Mouse (Mus musculus): Measurements from ENCODE around the gene Vax2.

DNA sequence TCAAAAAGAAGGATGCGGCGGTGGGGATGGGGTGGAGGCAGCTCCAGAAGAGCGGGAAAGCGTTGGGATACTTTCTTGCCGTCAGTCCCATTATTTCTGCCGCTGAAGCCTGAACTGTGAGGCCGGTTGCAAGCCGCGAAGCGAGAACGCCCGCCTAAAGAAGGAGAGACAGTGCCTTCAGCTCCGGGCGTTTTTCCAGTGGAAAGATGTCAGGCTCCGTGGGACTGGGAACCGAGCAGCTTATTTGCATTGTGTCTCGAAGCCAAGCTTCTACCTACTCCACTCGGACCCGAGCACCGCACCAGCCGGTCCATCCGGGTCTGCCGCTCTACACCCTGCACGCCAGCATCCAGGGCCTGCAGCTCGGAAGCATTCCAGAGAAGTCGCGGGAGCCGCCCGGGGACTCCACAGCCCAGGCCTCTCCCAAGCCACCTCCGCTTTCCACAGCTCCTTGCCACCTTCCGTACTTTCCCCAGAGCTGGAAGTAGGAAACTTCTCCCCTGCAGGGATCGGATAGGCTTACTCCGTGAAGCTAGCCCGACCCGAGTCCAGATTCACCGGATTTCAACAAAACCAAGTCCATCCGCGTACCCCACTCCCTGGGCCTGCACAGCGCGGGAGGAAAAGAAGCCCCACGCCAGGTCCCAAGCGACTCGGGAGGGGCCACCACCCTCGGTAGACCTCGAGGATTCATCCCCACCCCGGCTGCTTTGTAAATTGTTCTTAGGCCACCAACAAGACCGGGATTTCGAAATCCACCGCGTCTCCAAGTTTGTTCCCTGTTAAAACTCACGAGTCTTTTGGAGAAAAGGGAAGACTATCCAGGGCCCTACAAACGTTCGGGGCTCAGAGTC, 8.7 kb upstream of the Vax2 start:
- no peak for TF ChIP-seq CTCF (IDR thresholded peaks at IDR 0.05; ENCODE audit: low read depth, low read length)
- TF ChIP-seq POLR2A (IDR thresholded peaks at IDR 0.05; ENCODE audit: extremely low read depth, insufficient read depth, low read length) = no peak
